Mouse (Mus musculus): ENCODE data around the gene Dnajb4. TPM values are rescaled to one million over a fixed set of nuclear protein-coding genes. Genes with fewer than 3 reads are reported as not detected.

Gene Dnajb4
- polyA plus RNA-seq, 1 experiment from 2014 or later: 57.7 TPM

DNA sequence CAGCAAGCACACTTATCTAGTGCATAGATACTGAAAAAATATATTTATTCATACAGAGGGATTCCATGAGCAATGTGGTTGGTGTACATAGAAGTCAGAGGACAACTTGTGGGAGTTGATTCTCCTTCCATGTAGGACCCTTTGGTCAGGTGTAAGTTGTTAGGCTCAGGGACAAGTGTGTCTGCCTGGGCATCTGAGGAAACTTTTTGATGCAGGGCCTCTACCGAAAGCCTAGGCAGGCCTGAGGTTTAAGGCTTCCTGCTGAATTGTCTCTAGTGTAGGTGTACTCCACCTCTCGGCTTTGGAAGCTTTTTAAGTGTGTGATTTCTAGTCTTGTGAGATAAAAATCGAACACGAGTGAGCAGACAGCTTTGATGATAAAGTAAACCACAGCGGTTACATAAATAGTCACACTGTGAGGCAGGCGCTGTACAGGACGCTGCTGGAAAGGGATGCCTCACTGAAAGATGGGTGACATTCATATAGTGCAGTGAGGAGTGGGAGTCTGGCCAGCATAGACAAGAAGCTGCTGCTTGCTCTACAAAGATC, 1.7 kb upstream of the Dnajb4 start:
- Histone ChIP-seq H3K27ac (ENCODE audit: low read length) (peak overlapping the region; percentile 96; the same call in 1 of the 2 replicates), H3K4me2 (ENCODE audit: low read depth, low read length) (peak overlapping the region; percentile 86)
- no peak for ATAC-seq (replicated peaks; ENCODE audit: extremely low read depth, insufficient read depth, low FRiP score)

DNA sequence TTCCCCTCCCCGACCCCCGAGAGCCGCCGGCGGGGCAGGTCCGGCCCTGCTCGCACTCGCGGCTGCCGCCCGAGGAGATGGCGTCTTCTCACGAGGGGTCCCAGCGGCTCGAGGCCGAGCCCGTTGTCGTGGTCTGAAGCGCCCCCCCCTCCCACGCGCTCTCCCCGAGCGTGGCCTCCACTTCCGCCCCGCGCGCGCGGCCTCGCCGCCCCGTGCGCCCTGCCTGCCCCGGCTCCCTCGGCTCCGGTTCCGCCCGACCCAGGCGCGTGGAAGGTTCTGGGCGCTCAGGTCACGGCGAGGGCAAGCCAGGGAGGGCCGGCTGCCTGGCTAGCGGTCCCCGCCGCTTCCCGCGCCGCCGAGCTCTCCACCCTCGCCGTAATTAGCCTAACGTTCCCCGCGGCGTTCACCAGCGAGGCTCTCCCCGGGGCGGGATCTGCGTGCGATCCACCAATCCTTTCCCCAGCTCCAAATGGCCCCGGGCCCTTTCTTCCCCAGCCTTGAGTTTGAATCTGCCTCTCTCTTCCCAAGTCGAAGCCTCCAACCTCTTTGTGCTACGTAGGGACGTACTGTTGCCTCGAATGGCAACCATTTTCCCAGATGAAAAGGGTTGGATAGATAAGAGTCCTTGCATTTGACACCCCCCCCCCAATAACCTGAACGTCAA, 758 bp upstream of the Dnajb4 start:
- Histone ChIP-seq H3K27me3 (ENCODE audit: control insufficient read depth, insufficient read depth, low read length) (no peaks in the 10 kb centered on the region), H3K4me1 (ENCODE audit: control insufficient read depth, insufficient read depth, low read length) (peaks cover 25% of the 10 kb centered on the region), H3K9ac (ENCODE audit: low read length) (peak overlapping the region; percentile 98), H3K9me3 (replicated peaks; ENCODE audit: control insufficient read depth, low read length) (no peaks in the 10 kb centered on the region), H3K36me3 (ENCODE audit: control insufficient read depth, insufficient read depth) (no peaks in the 10 kb centered on the region; the same call in none of the 2 replicates), H3K4me2 (ENCODE audit: low read depth, low read length) (peak overlapping the region; percentile 86), H3K27ac (ENCODE audit: low read length) (peak overlapping the region; percentile 96), H3K4me3 (ENCODE audit: low read length) (peak overlapping the region; percentile 74)
- peak; percentile 59 for ATAC-seq (replicated peaks; ENCODE audit: extremely low read depth, insufficient read depth, low FRiP score)
- WGBS: under 1% methylated on average over 67 of the region's 68 CpGs

More for the DNA sequence above, 1.7 kb upstream of the Dnajb4 start:
- Histone ChIP-seq H3K9me3 (replicated peaks; ENCODE audit: control insufficient read depth, low read length) (no peaks in the 10 kb centered on the region), H3K9ac (ENCODE audit: low read length) (peak overlapping the region; percentile 98), H3K36me3 (ENCODE audit: control insufficient read depth, insufficient read depth) (peaks cover 4% of the 10 kb centered on the region), H3K4me3 (ENCODE audit: low read length) (peak overlapping the region; percentile 74), H3K4me1 (ENCODE audit: control insufficient read depth, insufficient read depth, low read length) (peaks cover 25% of the 10 kb centered on the region), H3K27me3 (ENCODE audit: control insufficient read depth, insufficient read depth, low read length) (no peaks in the 10 kb centered on the region)
- 2% methylated on average over 7 of the region's 7 CpGs for WGBS

DNA sequence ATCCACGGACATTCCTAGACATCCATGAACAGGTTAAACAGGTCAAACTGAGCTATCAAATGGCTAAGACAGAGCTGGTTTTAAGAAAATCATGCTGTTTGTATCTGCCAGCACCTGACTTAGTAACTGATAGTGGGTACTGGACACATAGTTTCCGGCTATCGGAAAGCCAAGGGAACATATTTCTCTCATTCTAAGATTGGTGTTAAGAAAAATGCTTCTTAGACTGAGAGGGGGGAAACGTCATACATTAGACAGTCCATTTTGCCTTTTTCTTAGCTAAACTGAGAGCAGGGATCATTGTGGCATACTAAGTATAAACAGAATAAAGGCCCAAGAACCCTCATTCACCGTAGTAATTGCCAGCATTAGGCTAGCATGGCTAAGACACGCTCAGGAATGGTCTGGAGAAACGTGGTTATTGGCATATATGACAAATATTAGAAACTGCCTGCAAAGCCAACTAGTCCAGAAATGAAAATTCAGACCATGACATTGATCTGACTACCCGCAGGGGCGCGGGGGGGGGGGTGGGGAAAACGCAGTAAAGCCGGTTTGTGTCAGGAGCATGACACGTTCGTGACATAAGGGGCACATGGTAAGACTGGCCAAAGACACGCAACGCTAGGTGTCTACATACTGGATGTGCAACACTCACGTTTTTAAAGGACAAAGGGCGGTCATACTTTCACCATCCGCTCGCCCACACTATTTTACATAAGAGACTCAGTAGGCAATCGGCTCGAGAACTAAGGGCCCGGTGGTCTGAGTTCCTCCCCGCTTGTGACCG, 730 bp downstream of the Dnajb4 start:
- ATAC-seq (replicated peaks; ENCODE audit: extremely low read depth, insufficient read depth, low FRiP score): peak; percentile 12
- Histone ChIP-seq H3K4me2 (ENCODE audit: low read depth, low read length) (peak overlapping the region; percentile 85), H3K4me3 (ENCODE audit: low read length) (peak overlapping the region; percentile 74), H3K27ac (ENCODE audit: low read length) (peak overlapping the region; percentile 100), H3K9ac (ENCODE audit: low read length) (peak overlapping the region; percentile 100), H3K4me1 (ENCODE audit: control insufficient read depth, insufficient read depth, low read length) (peaks cover 28% of the 10 kb centered on the region), H3K36me3 (ENCODE audit: control insufficient read depth, insufficient read depth) (no peaks in the 10 kb centered on the region; the same call in 1 of the 2 replicates), H3K9me3 (replicated peaks; ENCODE audit: control insufficient read depth, low read length) (no peaks in the 10 kb centered on the region), H3K27me3 (ENCODE audit: control insufficient read depth, insufficient read depth, low read length) (no peaks in the 10 kb centered on the region)
- 3% methylated on average over 25 of the region's 25 CpGs for WGBS

DNA sequence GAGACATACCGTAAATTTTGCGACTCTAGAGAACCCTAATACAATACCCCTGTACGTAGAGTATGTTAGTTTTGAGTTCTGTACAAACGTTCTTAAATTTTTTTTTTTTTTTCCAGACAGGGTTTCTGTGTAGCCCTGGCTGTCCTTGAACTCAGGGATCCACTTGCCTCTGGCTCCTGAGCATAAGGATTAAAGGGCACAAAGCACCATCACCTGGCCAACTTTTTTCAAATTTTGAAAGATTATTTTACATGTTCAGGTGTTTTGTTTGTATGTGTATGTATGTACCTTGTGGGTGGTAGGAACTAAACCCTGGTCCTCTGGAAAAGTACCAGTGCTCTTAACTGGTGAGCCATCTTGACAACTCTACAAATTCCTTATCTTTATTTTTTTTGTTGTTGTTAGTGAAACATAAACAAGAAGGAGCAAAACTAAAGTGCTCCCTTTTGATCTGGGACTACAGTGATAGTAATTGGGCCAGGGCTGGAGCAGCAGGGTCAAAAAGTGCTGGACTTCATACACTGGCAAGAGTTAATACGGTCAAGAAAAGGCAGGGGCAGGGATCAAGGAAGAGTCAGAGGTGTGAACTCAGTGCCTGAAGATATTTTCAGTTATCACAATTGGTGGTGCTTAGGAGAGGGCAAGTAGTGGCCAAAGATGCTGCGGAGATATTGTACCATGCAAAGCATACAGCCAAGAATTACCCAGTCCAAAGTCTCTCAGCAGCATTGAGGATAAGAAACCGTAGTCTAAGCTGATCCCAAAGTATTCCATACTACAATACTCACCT, 1.8 kb downstream of the Dnajb4 start:
- no peak overlapping the region for H3K4me3 ChIP-seq (ENCODE audit: low read length)
- H3K27me3 ChIP-seq (ENCODE audit: control insufficient read depth, insufficient read depth, low read length): no peaks in the 10 kb centered on the region
- no peak overlapping the region for H3K27ac ChIP-seq (ENCODE audit: low read length)
- WGBS: 83% methylated on average over 7 of the region's 7 CpGs
- ATAC-seq (replicated peaks; ENCODE audit: extremely low read depth, insufficient read depth, low FRiP score): no peak
- no peaks in the 10 kb centered on the region; the same call in 1 of the 2 replicates for H3K36me3 ChIP-seq (ENCODE audit: control insufficient read depth, insufficient read depth)
- peaks cover 26% of the 10 kb centered on the region for H3K4me1 ChIP-seq (ENCODE audit: control insufficient read depth, insufficient read depth, low read length)
- H3K4me2 ChIP-seq (ENCODE audit: low read depth, low read length): peak overlapping the region; percentile 85; the same call in 1 of the 2 replicates
- H3K9ac ChIP-seq (ENCODE audit: low read length): no peak overlapping the region
- H3K9me3 ChIP-seq (replicated peaks; ENCODE audit: control insufficient read depth, low read length): no peaks in the 10 kb centered on the region

DNA sequence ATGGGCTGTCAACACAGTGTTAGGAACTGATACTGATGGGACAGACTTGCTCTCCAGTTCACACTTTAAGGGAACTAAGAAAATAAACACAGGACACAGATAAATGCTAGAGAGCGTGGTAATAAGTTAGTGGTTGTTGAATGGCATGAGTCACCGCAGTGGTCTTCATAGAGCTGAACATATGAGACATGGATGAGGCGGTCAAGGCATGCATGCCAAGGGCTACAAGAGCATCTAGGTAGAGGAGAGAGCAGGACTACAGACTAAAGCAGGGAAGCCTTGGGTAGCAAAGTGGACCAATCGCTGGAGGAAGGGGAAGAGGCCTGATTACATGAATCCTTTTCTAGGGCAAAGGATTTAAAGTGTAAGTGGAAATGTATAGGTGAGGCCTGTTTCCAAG, 2.9 kb downstream of the Dnajb4 start:
- WGBS: 85% methylated on average over 4 of the region's 4 CpGs
- H3K36me3 ChIP-seq (ENCODE audit: control insufficient read depth, insufficient read depth): no peaks in the 10 kb centered on the region
- H3K27ac ChIP-seq (ENCODE audit: low read length): no peak overlapping the region
- H3K4me2 ChIP-seq (ENCODE audit: low read depth, low read length): no peak overlapping the region
- no peaks in the 10 kb centered on the region for H3K9me3 ChIP-seq (replicated peaks; ENCODE audit: control insufficient read depth, low read length)
- no peak overlapping the region for H3K9ac ChIP-seq (ENCODE audit: low read length)
- H3K27me3 ChIP-seq (ENCODE audit: control insufficient read depth, insufficient read depth, low read length): no peaks in the 10 kb centered on the region
- H3K4me1 ChIP-seq (ENCODE audit: control insufficient read depth, insufficient read depth, low read length): peaks cover 16% of the 10 kb centered on the region
- no peak overlapping the region for H3K4me3 ChIP-seq (ENCODE audit: low read length)
- no peak for ATAC-seq (replicated peaks; ENCODE audit: extremely low read depth, insufficient read depth, low FRiP score)

DNA sequence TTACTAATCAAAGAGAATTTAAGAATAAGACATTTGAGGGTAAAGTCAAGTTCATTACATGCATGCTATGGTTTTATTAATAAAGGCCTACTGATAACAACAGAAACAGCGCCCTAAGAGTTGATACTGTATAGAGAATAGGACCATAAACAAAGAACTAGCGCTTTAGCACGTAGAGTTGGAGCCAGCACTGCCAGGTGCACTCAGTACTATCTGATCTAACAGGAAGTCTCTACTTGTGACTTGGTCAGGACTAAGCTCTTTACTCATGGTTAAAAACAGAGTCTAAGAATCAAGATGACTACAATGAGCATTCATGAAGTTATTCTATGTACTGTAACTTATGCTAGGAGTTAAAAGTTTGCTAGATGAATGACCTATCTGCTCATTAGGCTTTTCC, 5.5 kb downstream of the Dnajb4 start:
- 70% methylated on average over 3 of the region's 3 CpGs for WGBS
- no peaks in the 10 kb centered on the region for H3K27me3 ChIP-seq (ENCODE audit: control insufficient read depth, insufficient read depth, low read length)
- no peak overlapping the region for H3K4me3 ChIP-seq (ENCODE audit: low read length)
- H3K36me3 ChIP-seq (ENCODE audit: control insufficient read depth, insufficient read depth): no peaks in the 10 kb centered on the region
- H3K4me2 ChIP-seq (ENCODE audit: low read depth, low read length): no peak overlapping the region
- H3K9me3 ChIP-seq (replicated peaks; ENCODE audit: control insufficient read depth, low read length): no peaks in the 10 kb centered on the region
- peaks cover 12% of the 10 kb centered on the region for H3K4me1 ChIP-seq (ENCODE audit: control insufficient read depth, insufficient read depth, low read length)
- H3K9ac ChIP-seq (ENCODE audit: low read length): no peak overlapping the region
- 0 out of 2 replicates have a peak, but pooled peaks have one; percentile 53 for ATAC-seq (replicated peaks; ENCODE audit: extremely low read depth, insufficient read depth, low FRiP score)
- peak overlapping the region; percentile 38; the same call in 1 of the 2 replicates for H3K27ac ChIP-seq (ENCODE audit: low read length)

DNA sequence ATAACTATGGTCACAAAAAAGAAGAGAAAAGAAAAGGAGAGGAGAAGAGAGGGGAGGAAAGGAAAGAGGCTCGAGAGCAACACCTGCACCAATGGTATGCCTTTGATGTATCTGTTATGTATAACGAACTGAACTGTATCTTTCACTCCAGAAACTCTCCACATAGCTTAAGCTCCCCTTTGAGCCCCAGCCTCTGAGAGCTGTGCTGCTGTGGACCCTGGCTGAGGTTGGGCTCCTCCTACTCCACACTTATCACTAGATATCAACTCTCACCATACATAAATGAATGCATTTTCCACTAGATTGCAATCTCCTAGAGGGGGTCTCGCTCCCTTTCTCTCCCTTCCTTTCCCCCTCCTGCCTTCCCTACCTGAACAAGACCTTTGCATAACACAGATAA, 6.1 kb downstream of the Dnajb4 start:
- no peaks in the 10 kb centered on the region for H3K36me3 ChIP-seq (ENCODE audit: control insufficient read depth, insufficient read depth)
- H3K27me3 ChIP-seq (ENCODE audit: control insufficient read depth, insufficient read depth, low read length): no peaks in the 10 kb centered on the region
- 47% methylated on average over 3 of the region's 3 CpGs for WGBS
- ATAC-seq (replicated peaks; ENCODE audit: extremely low read depth, insufficient read depth, low FRiP score): peak; percentile 79
- no peaks in the 10 kb centered on the region for H3K9me3 ChIP-seq (replicated peaks; ENCODE audit: control insufficient read depth, low read length)
- H3K27ac ChIP-seq (ENCODE audit: low read length): peak overlapping the region; percentile 38; the same call in 1 of the 2 replicates
- H3K4me3 ChIP-seq (ENCODE audit: low read length): no peak overlapping the region
- peaks cover 8% of the 10 kb centered on the region for H3K4me1 ChIP-seq (ENCODE audit: control insufficient read depth, insufficient read depth, low read length)
- H3K4me2 ChIP-seq (ENCODE audit: low read depth, low read length): no peak overlapping the region
- H3K9ac ChIP-seq (ENCODE audit: low read length): no peak overlapping the region

DNA sequence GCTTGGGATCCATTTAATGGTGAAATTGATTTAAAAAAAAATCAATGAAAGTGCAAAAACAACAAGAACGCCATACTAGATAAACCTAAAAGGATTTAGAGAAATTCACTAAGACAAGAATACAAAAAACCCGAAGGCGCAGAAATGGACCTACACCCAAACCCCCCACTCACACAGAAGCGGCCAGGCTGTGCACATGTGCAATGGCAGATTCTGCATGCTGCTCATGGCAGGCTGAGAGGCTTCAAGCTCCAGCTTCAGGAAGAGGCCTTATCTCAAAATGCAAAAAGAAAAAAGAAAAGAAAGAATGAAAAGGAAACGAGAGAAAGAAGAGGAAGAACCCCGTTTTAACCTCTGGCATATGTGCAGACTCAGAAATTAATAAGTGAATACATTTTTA, 6.7 kb downstream of the Dnajb4 start:
- H3K4me2 ChIP-seq (ENCODE audit: low read depth, low read length): no peak overlapping the region
- H3K4me3 ChIP-seq (ENCODE audit: low read length): no peak overlapping the region
- no peaks in the 10 kb centered on the region for H3K36me3 ChIP-seq (ENCODE audit: control insufficient read depth, insufficient read depth)
- no peaks in the 10 kb centered on the region for H3K27me3 ChIP-seq (ENCODE audit: control insufficient read depth, insufficient read depth, low read length)
- WGBS: 73% methylated on average over 6 of the region's 6 CpGs
- no peaks in the 10 kb centered on the region for H3K9me3 ChIP-seq (replicated peaks; ENCODE audit: control insufficient read depth, low read length)
- ATAC-seq (replicated peaks; ENCODE audit: extremely low read depth, insufficient read depth, low FRiP score): no peak
- H3K27ac ChIP-seq (ENCODE audit: low read length): peak overlapping the region; percentile 27; the same call in 1 of the 2 replicates
- H3K4me1 ChIP-seq (ENCODE audit: control insufficient read depth, insufficient read depth, low read length): peaks cover 5% of the 10 kb centered on the region
- no peak overlapping the region for H3K9ac ChIP-seq (ENCODE audit: low read length)

Data from heart, embryonic 16.5 days (tissue).